Mouse (Mus musculus) spleen, adult 2 months (tissue): ENCODE results near the gene Fam168b.

Experiments
- CTCF ChIP-seq: fragments of 200-500 bp; IDR thresholded peaks from 2 replicates; pipeline ENCODE4 v1.5.1; 2011; ENCODE audit warnings: mild to moderate bottlenecking, inconsistent platforms; ENCODE audit not compliant: insufficient read depth, insufficient read length, insufficient replicate concordance; ENCODE audit errors: extremely low read depth
- POLR2A ChIP-seq: fragments of 200-500 bp; IDR thresholded peaks from 2 replicates; pipeline ENCODE4 v1.6.1; 2011; ENCODE audit warnings: low read depth, low read length, inconsistent platforms

DNA sequence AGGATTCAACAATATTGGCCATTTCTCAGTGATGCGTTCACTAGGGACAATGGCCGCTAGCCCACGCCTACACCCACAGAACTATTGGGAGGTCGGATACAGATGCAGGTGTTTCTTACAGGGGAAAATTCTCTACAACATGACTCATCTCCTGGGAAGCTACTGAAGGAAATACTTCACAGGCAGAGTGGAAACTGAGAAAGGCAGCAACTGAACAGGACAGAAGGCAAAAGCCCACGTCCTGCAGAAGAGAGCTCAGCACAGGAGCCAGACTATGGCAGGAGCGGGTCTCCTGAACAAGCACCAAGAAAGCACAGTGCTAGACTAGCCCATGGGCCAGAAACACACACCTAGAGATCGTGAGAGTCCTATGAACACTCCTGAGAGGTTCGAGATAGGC is 18.7 kb downstream of the Fam168b start:
- TF ChIP-seq CTCF (no peak), POLR2A (no peak)
